Mouse (Mus musculus): ENCODE data around the gene Mapk12. TPM values are rescaled to one million over a fixed set of nuclear protein-coding genes. Genes with fewer than 3 reads are reported as not detected.

The Mapk12 gene
- polyA plus RNA-seq, 1 experiment from 2014 or later: 23.0 TPM

DNA sequence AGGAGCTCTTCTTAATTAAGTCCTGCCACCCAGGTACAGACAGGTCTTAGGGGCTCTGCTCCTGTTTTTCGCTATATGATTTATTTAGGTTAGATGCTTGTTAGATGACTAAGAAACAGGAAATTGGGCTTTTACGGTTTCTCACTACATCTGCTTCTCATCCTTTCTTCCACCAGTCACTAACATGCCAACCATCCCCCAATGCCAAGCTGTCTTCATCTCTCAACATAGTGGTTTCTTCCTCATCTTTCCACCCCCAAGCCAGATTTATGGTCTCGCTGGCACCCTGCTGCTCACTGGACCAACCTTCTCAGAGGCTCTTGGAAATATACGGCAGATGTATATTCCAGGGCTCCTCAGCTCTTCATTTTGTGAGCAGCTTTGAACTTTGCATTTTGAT lies 49.8 kb downstream of the Mapk12 start:
- no peak for ATAC-seq (ENCODE audit: insufficient number of reproducible peaks, insufficient read depth, low FRiP score, low read depth)
- Histone ChIP-seq H3K9ac (ENCODE audit: low read length) (no peak overlapping the region), H3K4me1 (ENCODE audit: control insufficient read depth in 2 of 2, insufficient read depth in 2 of 2, low read length in 2 of 2) (peaks cover 3 to 7% of the 10 kb centered on the region in 2 experiments; a peak in 3 of 4 replicates), H3K36me3 (ENCODE audit: control insufficient read depth, insufficient read depth, low read length) (peaks cover 48% of the 10 kb centered on the region), H3K27me3 (ENCODE audit: control insufficient read depth, insufficient read depth, low read length) (no peaks in the 10 kb centered on the region), H3K9me3 (ENCODE audit: control insufficient read depth, low read length) (no peaks in the 10 kb centered on the region), H3K27ac (replicated peaks in 1 of 2; ENCODE audit: control insufficient read depth in 1 of 2, insufficient read depth in 1 of 2, low read depth in 2 of 2, low read length in 2 of 2) (no peak overlapping the region), H3K4me2 (ENCODE audit: low read length) (no peak overlapping the region), H3K4me3 (ENCODE audit: control insufficient read depth in 1 of 2, insufficient read depth in 1 of 2, low read depth in 1 of 2, low read length in 2 of 2) (no peak overlapping the region)
- 86% methylated on average over 4 of the region's 4 CpGs for WGBS

DNA sequence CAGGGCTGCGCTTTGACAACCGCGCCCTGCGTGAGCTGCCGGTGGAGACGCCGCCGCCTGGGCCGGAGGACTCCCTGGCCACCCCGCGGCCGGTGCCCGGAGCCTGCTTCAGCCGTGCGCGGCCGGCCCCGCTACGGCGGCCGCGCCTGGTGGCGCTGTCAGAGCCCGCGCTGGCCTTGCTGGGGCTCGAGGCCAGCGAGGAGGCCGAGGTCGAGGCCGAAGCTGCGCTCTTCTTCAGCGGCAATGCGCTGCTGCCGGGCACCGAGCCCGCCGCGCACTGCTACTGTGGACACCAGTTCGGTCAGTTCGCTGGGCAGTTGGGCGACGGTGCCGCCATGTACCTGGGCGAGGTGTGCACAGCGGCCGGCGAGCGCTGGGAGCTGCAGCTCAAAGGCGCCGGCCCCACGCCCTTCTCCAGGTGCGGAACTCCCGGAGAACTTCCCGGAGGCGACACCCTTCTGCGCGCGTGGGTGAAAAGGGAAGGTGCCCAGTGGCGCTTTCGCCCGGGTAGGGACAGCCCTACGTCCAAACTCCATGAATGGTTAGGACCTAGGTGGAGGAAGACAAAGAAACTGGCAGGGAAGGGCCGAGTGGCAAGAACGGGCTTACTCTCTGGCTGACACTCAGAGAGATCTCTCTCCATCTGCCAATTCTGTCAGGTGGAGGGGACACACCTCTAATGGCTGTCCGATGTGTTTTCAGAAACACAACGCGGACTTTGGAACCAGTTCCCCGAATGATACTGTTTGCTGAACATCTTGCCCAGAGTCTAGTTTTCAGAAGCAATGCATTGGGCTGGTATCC lies 51.1 kb downstream of the Mapk12 start:
- Histone ChIP-seq H3K9me3 (ENCODE audit: control insufficient read depth, low read length) (no peaks in the 10 kb centered on the region), H3K27ac (replicated peaks in 1 of 2; ENCODE audit: control insufficient read depth in 1 of 2, insufficient read depth in 1 of 2, low read depth in 2 of 2, low read length in 2 of 2) (peak overlapping the region; percentile 57 to 75), H3K9ac (ENCODE audit: low read length) (peak overlapping the region; percentile 92), H3K27me3 (ENCODE audit: control insufficient read depth, insufficient read depth, low read length) (no peaks in the 10 kb centered on the region), H3K4me3 (ENCODE audit: control insufficient read depth in 1 of 2, insufficient read depth in 1 of 2, low read depth in 1 of 2, low read length in 2 of 2) (peak overlapping the region; percentile 75 to 90), H3K4me1 (ENCODE audit: control insufficient read depth in 2 of 2, insufficient read depth in 2 of 2, low read length in 2 of 2) (peaks cover 3 to 7% of the 10 kb centered on the region in 2 experiments; a peak in 3 of 4 replicates), H3K4me2 (ENCODE audit: low read length) (peak overlapping the region; percentile 75), H3K36me3 (ENCODE audit: control insufficient read depth, insufficient read depth, low read length) (peaks cover 48% of the 10 kb centered on the region)
- ATAC-seq (ENCODE audit: insufficient number of reproducible peaks, insufficient read depth, low FRiP score, low read depth): peak; percentile 47
- WGBS: 2% methylated on average over 68 of the region's 68 CpGs

DNA sequence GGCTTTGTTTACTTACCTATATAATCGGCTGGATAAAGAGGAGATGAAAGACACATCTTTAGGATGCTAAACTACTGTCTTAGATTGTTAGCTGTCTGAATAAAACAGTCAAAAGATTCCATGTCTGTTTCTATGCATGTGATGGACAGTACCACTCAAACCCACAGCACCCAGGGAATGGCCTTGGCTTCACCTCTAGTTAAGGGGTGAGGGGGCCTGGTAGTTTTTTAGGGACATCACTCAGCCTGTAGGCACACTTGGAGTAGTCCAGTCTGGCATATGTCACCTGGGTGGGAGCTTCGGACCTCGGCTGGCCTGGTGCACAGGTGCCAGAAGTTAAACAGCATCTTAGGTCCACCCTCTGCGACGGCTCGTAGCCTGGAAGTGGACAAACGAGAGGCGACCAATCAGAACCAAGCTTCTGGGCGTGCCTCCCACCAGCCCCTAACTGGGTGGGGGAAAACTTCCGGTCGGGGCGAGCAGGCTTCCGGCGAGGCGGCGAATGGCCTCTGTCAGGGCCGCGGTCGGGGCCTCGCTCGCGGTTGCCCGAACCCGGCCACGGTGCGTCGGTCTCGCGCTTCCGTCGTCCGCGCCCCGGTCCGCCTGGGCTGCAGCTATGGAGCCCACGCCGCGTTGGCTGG lies 51.8 kb downstream of the Mapk12 start, which contains the start of gene Selenoo:
TSS of gene Selenoo (plus strand) at position 478 of the 641 bp plus-strand sequence.
- peak within 1 kb of the TSS; percentile 75 to 90 for H3K4me3 ChIP-seq (ENCODE audit: control insufficient read depth in 1 of 2, insufficient read depth in 1 of 2, low read depth in 1 of 2, low read length in 2 of 2)
- H3K9me3 ChIP-seq (ENCODE audit: control insufficient read depth, low read length): no peaks in the 10 kb centered on the region
- peak within 1 kb of the TSS; percentile 92 for H3K9ac ChIP-seq (ENCODE audit: low read length)
- H3K4me2 ChIP-seq (ENCODE audit: low read length): peak within 1 kb of the TSS; percentile 75
- H3K27me3 ChIP-seq (ENCODE audit: control insufficient read depth, insufficient read depth, low read length): no peaks in the 10 kb centered on the region
- H3K36me3 ChIP-seq (ENCODE audit: control insufficient read depth, insufficient read depth, low read length): peaks cover 48% of the 10 kb centered on the region
- peak within 1 kb of the TSS; percentile 57 to 75 for H3K27ac ChIP-seq (replicated peaks in 1 of 2; ENCODE audit: control insufficient read depth in 1 of 2, insufficient read depth in 1 of 2, low read depth in 2 of 2, low read length in 2 of 2)
- WGBS: 2% methylated on average over 29 of the region's 38 CpGs
- ATAC-seq (ENCODE audit: insufficient number of reproducible peaks, insufficient read depth, low FRiP score, low read depth): peak; percentile 91
- peaks cover 3 to 7% of the 10 kb centered on the region in 2 experiments; a peak in 3 of 4 replicates for H3K4me1 ChIP-seq (ENCODE audit: control insufficient read depth in 2 of 2, insufficient read depth in 2 of 2, low read length in 2 of 2)

DNA sequence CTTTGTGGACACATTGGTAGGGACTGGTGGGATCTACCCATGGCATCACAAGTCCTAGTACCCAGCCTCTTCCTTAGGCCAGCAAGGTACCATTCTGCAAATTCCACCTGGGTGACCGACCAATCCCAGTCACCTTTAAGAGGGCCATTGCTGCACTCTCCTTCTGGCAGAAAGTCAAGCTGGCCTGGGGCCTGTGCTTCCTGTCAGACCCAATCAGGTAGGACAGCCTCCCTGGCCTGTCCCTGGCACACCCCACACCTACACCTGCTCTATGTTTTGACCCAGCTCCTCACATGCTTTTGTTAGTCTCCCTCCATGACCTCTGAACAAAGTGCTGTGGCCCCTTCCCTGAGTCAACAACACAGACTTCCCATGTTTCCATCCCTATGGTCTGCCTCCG lies 55.7 kb downstream of the Mapk12 start:
- peaks cover 2 to 3% of the 10 kb centered on the region in 2 experiments; a peak in 3 of 4 replicates for H3K4me1 ChIP-seq (ENCODE audit: control insufficient read depth in 2 of 2, insufficient read depth in 2 of 2, low read length in 2 of 2)
- no peak overlapping the region for H3K9ac ChIP-seq (ENCODE audit: low read length)
- no peak for ATAC-seq (ENCODE audit: insufficient number of reproducible peaks, insufficient read depth, low FRiP score, low read depth)
- no peaks in the 10 kb centered on the region for H3K27me3 ChIP-seq (ENCODE audit: control insufficient read depth, insufficient read depth, low read length)
- H3K36me3 ChIP-seq (ENCODE audit: control insufficient read depth, insufficient read depth, low read length): peaks cover 67% of the 10 kb centered on the region
- H3K27ac ChIP-seq (replicated peaks in 1 of 2; ENCODE audit: control insufficient read depth in 1 of 2, insufficient read depth in 1 of 2, low read depth in 2 of 2, low read length in 2 of 2): no peak overlapping the region
- no peak overlapping the region for H3K4me2 ChIP-seq (ENCODE audit: low read length)
- H3K4me3 ChIP-seq (ENCODE audit: control insufficient read depth in 1 of 2, insufficient read depth in 1 of 2, low read depth in 1 of 2, low read length in 2 of 2): no peak overlapping the region
- H3K9me3 ChIP-seq (ENCODE audit: control insufficient read depth, low read length): no peaks in the 10 kb centered on the region
- WGBS: 89% methylated on average over 2 of the region's 2 CpGs

DNA sequence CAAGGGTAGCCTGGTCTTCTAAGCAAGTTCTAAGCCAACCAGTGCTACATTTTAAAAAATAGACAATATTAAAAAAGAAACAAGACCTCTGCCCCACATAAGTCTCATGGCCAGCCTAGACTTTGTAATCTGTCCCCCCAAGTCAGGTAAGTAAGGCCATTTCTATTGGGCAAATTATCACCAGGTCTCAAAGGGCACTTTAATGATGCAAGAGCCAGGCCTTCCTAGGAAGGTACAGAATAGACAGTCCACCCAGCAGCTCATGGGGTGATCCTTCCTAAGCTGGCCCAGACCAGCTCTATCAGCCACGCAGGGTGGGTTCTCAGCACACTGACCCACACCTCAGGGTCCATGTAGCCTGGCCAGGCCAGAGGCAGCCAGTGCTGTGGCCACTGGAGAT lies 56.6 kb downstream of the Mapk12 start:
- no peak overlapping the region for H3K4me2 ChIP-seq (ENCODE audit: low read length)

More for the DNA sequence above, 56.6 kb downstream of the Mapk12 start:
- Histone ChIP-seq H3K4me1 (ENCODE audit: control insufficient read depth in 2 of 2, insufficient read depth in 2 of 2, low read length in 2 of 2) (peaks cover 0 to under 1% of the 10 kb centered on the region in 2 experiments; a peak in 1 of 4 replicates), H3K9ac (ENCODE audit: low read length) (no peak overlapping the region), H3K9me3 (ENCODE audit: control insufficient read depth, low read length) (no peaks in the 10 kb centered on the region), H3K4me3 (ENCODE audit: control insufficient read depth in 1 of 2, insufficient read depth in 1 of 2, low read depth in 1 of 2, low read length in 2 of 2) (no peak overlapping the region), H3K27me3 (ENCODE audit: control insufficient read depth, insufficient read depth, low read length) (no peaks in the 10 kb centered on the region), H3K27ac (replicated peaks in 1 of 2; ENCODE audit: control insufficient read depth in 1 of 2, insufficient read depth in 1 of 2, low read depth in 2 of 2, low read length in 2 of 2) (no peak overlapping the region), H3K36me3 (ENCODE audit: control insufficient read depth, insufficient read depth, low read length) (peaks cover 75% of the 10 kb centered on the region)
- ATAC-seq (ENCODE audit: insufficient number of reproducible peaks, insufficient read depth, low FRiP score, low read depth): no peak
- 100% methylated on average over 1 of the region's 1 CpGs for WGBS

Small RNA genes lying within 50 kb of the gene (microRNA-seq; reads per million reads assigned to microRNA genes)
- gene Mir6958 (4.5 reads per million, percentile 12 among the genes with 10 or more reads in this experiment), gene Mir7118 (not detected)

Other genes with a start within 250 kb of the Mapk12 start
- not detected in 2 replicates for gene Ttll8, start 186.3 kb downstream of the Mapk12 start, polyA plus RNA-seq (2014; fragmentation: Nextera tagmentation; extraction: Ambion mirVana)
- not detected in 2 replicates for gene Mlc1, start 161.7 kb downstream of the Mapk12 start, polyA plus RNA-seq (2014; fragmentation: Nextera tagmentation; extraction: Ambion mirVana)
- 86.2 and 92.8 TPM in 2 replicates for gene Mov10l1, start 157.8 kb downstream of the Mapk12 start, polyA plus RNA-seq (2014; fragmentation: Nextera tagmentation; extraction: Ambion mirVana)
- gene Panx2, start 81.0 kb downstream of the Mapk12 start, polyA plus RNA-seq (2014; fragmentation: Nextera tagmentation; extraction: Ambion mirVana): 2.3 and 2.6 TPM in 2 replicates
- 51.6 and 51.9 TPM in 2 replicates for gene Trabd, start 65.6 kb downstream of the Mapk12 start, polyA plus RNA-seq (2014; fragmentation: Nextera tagmentation; extraction: Ambion mirVana)
- gene Selenoo, start 51.6 kb downstream of the Mapk12 start, polyA plus RNA-seq (2014; fragmentation: Nextera tagmentation; extraction: Ambion mirVana): 14.0 and 16.4 TPM in 2 replicates
- gene Tubgcp6, start 17.6 kb downstream of the Mapk12 start, polyA plus RNA-seq (2014; fragmentation: Nextera tagmentation; extraction: Ambion mirVana): 10.9 and 11.3 TPM in 2 replicates
- gene Hdac10, start 12.0 kb downstream of the Mapk12 start, polyA plus RNA-seq (2014; fragmentation: Nextera tagmentation; extraction: Ambion mirVana): 11.0 and 11.5 TPM in 2 replicates
- 2.5 and 3.2 TPM in 2 replicates for gene Mapk11, start 8.9 kb upstream of the Mapk12 start, polyA plus RNA-seq (2014; fragmentation: Nextera tagmentation; extraction: Ambion mirVana)
- 87.4 and 99.3 TPM in 2 replicates for gene Plxnb2, start 40.1 kb upstream of the Mapk12 start, polyA plus RNA-seq (2014; fragmentation: Nextera tagmentation; extraction: Ambion mirVana)
- gene Dennd6b, start 55.8 kb upstream of the Mapk12 start, polyA plus RNA-seq (2014; fragmentation: Nextera tagmentation; extraction: Ambion mirVana): 14.8 and 16.6 TPM in 2 replicates
- 21.9 and 22.9 TPM in 2 replicates for gene Ppp6r2, start 70.8 kb upstream of the Mapk12 start, polyA plus RNA-seq (2014; fragmentation: Nextera tagmentation; extraction: Ambion mirVana)
- gene Sbf1, start 174.6 kb upstream of the Mapk12 start, polyA plus RNA-seq (2014; fragmentation: Nextera tagmentation; extraction: Ambion mirVana): 38.2 and 45.1 TPM in 2 replicates
- 0.20 and 0.40 TPM in 2 replicates for gene Adm2, start 182.0 kb upstream of the Mapk12 start, polyA plus RNA-seq (2014; fragmentation: Nextera tagmentation; extraction: Ambion mirVana)
- not detected in 2 replicates for gene Miox, start 193.7 kb upstream of the Mapk12 start, polyA plus RNA-seq (2014; fragmentation: Nextera tagmentation; extraction: Ambion mirVana)
- gene Lmf2, start 215.0 kb upstream of the Mapk12 start, polyA plus RNA-seq (2014; fragmentation: Nextera tagmentation; extraction: Ambion mirVana): 33.5 and 36.2 TPM in 2 replicates
- gene Ncaph2, start 215.0 kb upstream of the Mapk12 start, polyA plus RNA-seq (2014; fragmentation: Nextera tagmentation; extraction: Ambion mirVana): 95.0 and 97.6 TPM in 2 replicates
- gene Sco2, start 233.1 kb upstream of the Mapk12 start, polyA plus RNA-seq (2014; fragmentation: Nextera tagmentation; extraction: Ambion mirVana): 7.9 and 9.4 TPM in 2 replicates
- gene Tymp, start 236.3 kb upstream of the Mapk12 start, polyA plus RNA-seq (2014; fragmentation: Nextera tagmentation; extraction: Ambion mirVana): 1.2 and 1.6 TPM in 2 replicates
- 0.36 and 0.76 TPM in 2 replicates for gene Odf3b, start 238.6 kb upstream of the Mapk12 start, polyA plus RNA-seq (2014; fragmentation: Nextera tagmentation; extraction: Ambion mirVana)
- not detected in 2 replicates for gene Klhdc7b, start 244.2 kb upstream of the Mapk12 start, polyA plus RNA-seq (2014; fragmentation: Nextera tagmentation; extraction: Ambion mirVana)